Mouse (Mus musculus): Measurements from ENCODE around the gene Cdh12. TPM values are rescaled to one million over a fixed set of nuclear protein-coding genes. Genes with fewer than 3 reads are reported as not detected.

The Cdh12 gene
- polyA plus RNA-seq, 1 experiment from 2014 or later, result 0.05 TPM

DNA sequence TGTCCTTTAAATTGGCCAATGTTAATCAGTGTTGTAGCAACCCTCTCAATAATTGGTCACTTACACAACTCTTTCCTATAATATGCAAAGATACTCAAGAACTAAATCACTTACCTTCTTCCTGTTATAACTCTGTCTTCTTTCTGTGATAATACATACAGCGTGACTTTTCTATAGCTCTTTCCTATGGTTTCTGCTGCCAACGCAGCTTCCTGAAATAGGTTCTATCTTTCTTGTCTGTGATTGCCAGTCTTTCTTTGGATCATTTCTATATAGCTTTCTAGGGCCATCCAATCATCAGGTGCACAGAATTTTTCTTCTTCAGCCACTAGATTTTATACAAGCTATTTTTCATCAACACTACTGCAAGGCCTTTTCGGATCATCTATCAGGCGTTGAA lies 1106.9 kb downstream of the Cdh12 start:
- Histone ChIP-seq H3K4me2 (no peak overlapping the region), H3K9ac (no peak overlapping the region), H3K9me3 (replicated peaks) (no peaks in the 10 kb centered on the region), H3K4me1 (replicated peaks) (no peaks in the 10 kb centered on the region), H3K27me3 (replicated peaks) (no peaks in the 10 kb centered on the region), H3K36me3 (no peaks in the 10 kb centered on the region), H3K27ac (ENCODE audit: poor library complexity, severe bottlenecking) (no peak overlapping the region), H3K4me3 (no peak overlapping the region)
- ATAC-seq (ENCODE audit: insufficient number of reproducible peaks, low FRiP score), result no peak
- 80% methylated on average over 4 of the region's 4 CpGs for WGBS

DNA sequence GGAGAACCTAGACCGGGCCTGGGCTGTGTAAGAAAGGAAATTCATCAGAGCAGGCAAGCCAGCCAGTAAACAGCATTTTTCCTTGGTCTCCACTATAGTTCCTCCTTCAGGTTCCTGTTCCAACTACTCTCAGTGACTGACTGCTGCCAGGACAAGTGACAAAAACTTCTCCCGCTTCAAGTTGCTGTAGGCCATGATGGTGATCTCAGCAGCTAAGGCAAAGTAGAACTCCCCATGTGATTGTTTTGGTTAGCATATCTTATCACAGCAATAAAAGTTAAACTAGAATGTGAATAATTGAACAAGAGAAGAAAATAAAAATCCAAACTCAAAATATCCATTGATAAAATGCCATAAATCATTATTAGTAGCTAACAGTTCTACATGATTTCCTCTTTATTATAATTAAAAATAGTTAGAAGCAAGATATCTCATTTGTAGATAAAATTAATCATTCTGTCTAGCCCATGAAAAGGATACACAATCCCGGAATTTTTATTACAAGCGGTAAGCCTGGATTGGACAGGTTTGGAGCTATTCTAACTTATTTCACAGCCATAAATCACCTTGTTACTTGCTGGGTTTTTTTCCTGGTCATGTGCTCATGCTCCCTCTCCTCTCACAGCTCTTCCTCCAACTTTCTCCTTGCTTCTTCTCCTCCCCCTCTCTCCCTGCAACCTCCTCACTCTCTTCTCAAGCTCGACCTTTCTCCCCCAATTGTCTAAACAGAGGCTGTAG lies 1117.4 kb downstream of the Cdh12 start:
- WGBS, result 76% methylated on average over 5 of the region's 5 CpGs
- H3K27ac ChIP-seq (ENCODE audit: poor library complexity, severe bottlenecking), result no peak overlapping the region
- no peaks in the 10 kb centered on the region for H3K9me3 ChIP-seq (replicated peaks)
- no peak overlapping the region for H3K4me2 ChIP-seq
- H3K4me1 ChIP-seq (replicated peaks), result no peaks in the 10 kb centered on the region
- H3K9ac ChIP-seq, result no peak overlapping the region
- H3K4me3 ChIP-seq, result no peak overlapping the region
- no peak for ATAC-seq (ENCODE audit: insufficient number of reproducible peaks, low FRiP score)
- H3K27me3 ChIP-seq (replicated peaks), result no peaks in the 10 kb centered on the region
- no peaks in the 10 kb centered on the region for H3K36me3 ChIP-seq

- no peak for ATAC-seq (ENCODE audit: insufficient number of reproducible peaks, low FRiP score)
- 67% methylated on average over 4 of the region's 4 CpGs for WGBS
These were observed 1155.4 kb downstream of the Cdh12 start for GRCm38 (mm10) chr15:21604510-21604909.

More at GRCm38 (mm10) chr15:21604510-21604909, 1155.4 kb downstream of the Cdh12 start:
- H3K4me3 ChIP-seq, result no peak overlapping the region
- H3K27me3 ChIP-seq (replicated peaks), result no peaks in the 10 kb centered on the region
- no peaks in the 10 kb centered on the region for H3K36me3 ChIP-seq
- no peak overlapping the region for H3K27ac ChIP-seq (ENCODE audit: poor library complexity, severe bottlenecking)
- no peaks in the 10 kb centered on the region for H3K9me3 ChIP-seq (replicated peaks)
- H3K4me1 ChIP-seq (replicated peaks), result no peaks in the 10 kb centered on the region
- H3K4me2 ChIP-seq, result no peak overlapping the region
- H3K9ac ChIP-seq, result no peak overlapping the region

Small RNA genes lying within 50 kb of the gene (microRNA-seq; reads per million reads assigned to microRNA genes)
- gene Gm27397, result not detected

Other genes starting within 250 kb of the Cdh12 start
- gene Acot10, start 217.5 kb downstream of the Cdh12 start, polyA plus RNA-seq (2016; fragmentation: Nextera tagmentation; extraction: Ambion mirVana), result not detected in 2 replicates